Mouse (Mus musculus): Measurements from ENCODE around the gene Atox1. TPM values are rescaled to one million over a fixed set of nuclear protein-coding genes. Genes with fewer than 3 reads are reported as not detected.
"Not testable (repeated sequence)": the region's sequence is repeated elsewhere in the genome, so short reads cannot be mapped to it uniquely, and the experiment has no call there.

Gene Atox1
- polyA plus RNA-seq, 1 experiment from 2014 or later, result 274 TPM

- H3K27me3 ChIP-seq, result no peaks in the 10 kb centered on the region
- peak overlapping the region; percentile 56 for H3K4me2 ChIP-seq (replicated peaks)
- H3K4me1 ChIP-seq (replicated peaks), result peaks cover 50% of the 10 kb centered on the region
- peak; percentile 81 for ATAC-seq
- H3K9me3 ChIP-seq, result no peaks in the 10 kb centered on the region
- WGBS, result 7% methylated on average over 9 of the region's 9 CpGs
- no peaks in the 10 kb centered on the region for H3K36me3 ChIP-seq
- peak overlapping the region; percentile 58 for H3K9ac ChIP-seq (replicated peaks)
- H3K27ac ChIP-seq, result peak overlapping the region; percentile 78
- H3K4me3 ChIP-seq (replicated peaks), result peak overlapping the region; percentile 36
Observed at GRCm38 (mm10) chr11:55419678-55420307, 41.2 kb downstream of the Atox1 start.

- Histone ChIP-seq H3K27ac (peak overlapping the region; percentile 78), H3K4me3 (replicated peaks) (peak overlapping the region; percentile 36), H3K9me3 (no peaks in the 10 kb centered on the region), H3K27me3 (no peaks in the 10 kb centered on the region), H3K4me1 (replicated peaks) (peaks cover 44% of the 10 kb centered on the region), H3K9ac (replicated peaks) (peak overlapping the region; percentile 58), H3K4me2 (replicated peaks) (peak overlapping the region; percentile 56), H3K36me3 (no peaks in the 10 kb centered on the region)
- WGBS, result 0% methylated on average over 4 of the region's 4 CpGs
- no peak for ATAC-seq
Observed at GRCm38 (mm10) chr11:55419296-55419677, 41.8 kb downstream of the Atox1 start.

GRCm38 (mm10) chr11:55418704-55419061 lies 42.4 kb downstream of the Atox1 start:
- 10% methylated on average over 3 of the region's 3 CpGs for WGBS
- ATAC-seq, result no peak
- Histone ChIP-seq H3K36me3 (no peaks in the 10 kb centered on the region), H3K27ac (peak overlapping the region; percentile 78; the same call in 1 of the 2 replicates), H3K4me3 (replicated peaks) (peak overlapping the region; percentile 36), H3K9ac (replicated peaks) (peak overlapping the region; percentile 58; the same call in 1 of the 2 replicates), H3K27me3 (no peaks in the 10 kb centered on the region), H3K9me3 (no peaks in the 10 kb centered on the region), H3K4me2 (replicated peaks) (peak overlapping the region; percentile 56), H3K4me1 (replicated peaks) (peaks cover 38% of the 10 kb centered on the region)

GRCm38 (mm10) chr11:55417898-55418703 lies 42.9 kb downstream of the Atox1 start:
- Histone ChIP-seq H3K27me3 (no peaks in the 10 kb centered on the region), H3K4me1 (replicated peaks) (peaks cover 34% of the 10 kb centered on the region), H3K9me3 (no peaks in the 10 kb centered on the region), H3K27ac (peak overlapping the region; percentile 44; the same call in 1 of the 2 replicates), H3K9ac (replicated peaks) (peak overlapping the region; percentile 56), H3K4me3 (replicated peaks) (peak overlapping the region; percentile 36), H3K4me2 (replicated peaks) (peak overlapping the region; percentile 56), H3K36me3 (no peaks in the 10 kb centered on the region)
- under 1% methylated on average over 24 of the region's 24 CpGs for WGBS
- ATAC-seq, result peak; percentile 65

GRCm38 (mm10) chr11:55416609-55417265 lies 44.3 kb downstream of the Atox1 start:
- H3K4me1 ChIP-seq (replicated peaks), result peaks cover 32% of the 10 kb centered on the region
- no peak overlapping the region; the same call in 1 of the 2 replicates for H3K4me2 ChIP-seq (replicated peaks)
- H3K27ac ChIP-seq, result no peak overlapping the region
- WGBS, result 78% methylated on average over 6 of the region's 6 CpGs
- H3K4me3 ChIP-seq (replicated peaks), result no peak overlapping the region
- ATAC-seq, result no peak
- no peak overlapping the region for H3K9ac ChIP-seq (replicated peaks)
- H3K9me3 ChIP-seq, result no peaks in the 10 kb centered on the region
- no peaks in the 10 kb centered on the region for H3K27me3 ChIP-seq
- no peaks in the 10 kb centered on the region for H3K36me3 ChIP-seq

GRCm38 (mm10) chr11:55415731-55416130 lies 45.3 kb downstream of the Atox1 start:
- 98% methylated on average over 6 of the region's 6 CpGs for WGBS
- H3K4me1 ChIP-seq (replicated peaks), result peaks cover 32% of the 10 kb centered on the region
- not testable (repeated sequence) for H3K4me3 ChIP-seq (replicated peaks); H3K4me2 ChIP-seq (replicated peaks); H3K36me3 ChIP-seq; H3K9me3 ChIP-seq; H3K9ac ChIP-seq (replicated peaks); ATAC-seq; H3K27me3 ChIP-seq; H3K27ac ChIP-seq

- Histone ChIP-seq H3K4me3 (replicated peaks) (no peak overlapping the region), H3K9ac (replicated peaks) (no peak overlapping the region), H3K9me3 (no peaks in the 10 kb centered on the region), H3K4me2 (replicated peaks) (no peak overlapping the region), H3K27ac (no peak overlapping the region), H3K4me1 (replicated peaks) (peaks cover 30% of the 10 kb centered on the region), H3K36me3 (no peaks in the 10 kb centered on the region), H3K27me3 (no peaks in the 10 kb centered on the region)
- WGBS, result 84% methylated on average over 9 of the region's 9 CpGs
- no peak for ATAC-seq
Observed at GRCm38 (mm10) chr11:55415036-55415704, 45.9 kb downstream of the Atox1 start.

- Histone ChIP-seq H3K9ac (replicated peaks) (no peak overlapping the region), H3K27me3 (no peaks in the 10 kb centered on the region), H3K4me3 (replicated peaks) (no peak overlapping the region), H3K4me2 (replicated peaks) (no peak overlapping the region), H3K27ac (no peak overlapping the region), H3K36me3 (peaks cover 5% of the 10 kb centered on the region; the same call in 1 of the 2 replicates), H3K9me3 (no peaks in the 10 kb centered on the region), H3K4me1 (replicated peaks) (peaks cover 21% of the 10 kb centered on the region)
- no peak for ATAC-seq
- 76% methylated on average over 5 of the region's 5 CpGs for WGBS
Observed at GRCm38 (mm10) chr11:55414314-55414713, 46.7 kb downstream of the Atox1 start.

- no peaks in the 10 kb centered on the region for H3K9me3 ChIP-seq
- H3K27me3 ChIP-seq, result no peaks in the 10 kb centered on the region
- H3K4me3 ChIP-seq (replicated peaks), result no peak overlapping the region
- ATAC-seq, result no peak
- peaks cover 12% of the 10 kb centered on the region for H3K4me1 ChIP-seq (replicated peaks)
- H3K4me2 ChIP-seq (replicated peaks), result no peak overlapping the region
- no peak overlapping the region for H3K9ac ChIP-seq (replicated peaks)
- H3K27ac ChIP-seq, result no peak overlapping the region
- peaks cover 10% of the 10 kb centered on the region for H3K36me3 ChIP-seq
- 90% methylated on average over 2 of the region's 2 CpGs for WGBS
Observed at GRCm38 (mm10) chr11:55413416-55413796, 47.6 kb downstream of the Atox1 start.

- no peaks in the 10 kb centered on the region for H3K9me3 ChIP-seq
- ATAC-seq, result no peak
- H3K4me2 ChIP-seq (replicated peaks), result no peak overlapping the region
- H3K9ac ChIP-seq (replicated peaks), result no peak overlapping the region
- WGBS, result 95% methylated on average over 10 of the region's 10 CpGs
- H3K27me3 ChIP-seq, result no peaks in the 10 kb centered on the region
- no peak overlapping the region for H3K4me3 ChIP-seq (replicated peaks)
- peaks cover 7% of the 10 kb centered on the region for H3K4me1 ChIP-seq (replicated peaks)
- peaks cover 13% of the 10 kb centered on the region for H3K36me3 ChIP-seq
- H3K27ac ChIP-seq, result no peak overlapping the region
Observed at GRCm38 (mm10) chr11:55412680-55413415, 48.2 kb downstream of the Atox1 start.

GRCm38 (mm10) chr11:55412034-55412433 lies 49.0 kb downstream of the Atox1 start:
- WGBS, result 81% methylated on average over 7 of the region's 7 CpGs
- H3K4me2 ChIP-seq (replicated peaks), result no peak overlapping the region
- ATAC-seq, result no peak
- peaks cover 18% of the 10 kb centered on the region for H3K36me3 ChIP-seq
- no peaks in the 10 kb centered on the region for H3K27me3 ChIP-seq
- H3K4me1 ChIP-seq (replicated peaks), result no peaks in the 10 kb centered on the region
- H3K4me3 ChIP-seq (replicated peaks), result no peak overlapping the region
- no peaks in the 10 kb centered on the region for H3K9me3 ChIP-seq
- no peak overlapping the region for H3K27ac ChIP-seq
- no peak overlapping the region for H3K9ac ChIP-seq (replicated peaks)
